Mouse (Mus musculus): ENCODE results near the gene Eif4enif1. TPM values are rescaled to one million over a fixed set of nuclear protein-coding genes. Genes with fewer than 3 reads are reported as not detected.

Eif4enif1 gene
- polyA plus RNA-seq, 1 experiment from 2014 or later = 58.1 TPM

GRCm38 (mm10) chr11:3235277-3235676, 33.1 kb downstream of the Eif4enif1 start:
- H3K27me3 ChIP-seq (ENCODE audit: insufficient read depth, low read length) = no peaks in the 10 kb centered on the region
- ATAC-seq (ENCODE audit: insufficient read depth) = no peak
- no peak overlapping the region for H3K4me3 ChIP-seq (ENCODE audit: low read depth, low read length)
- H3K4me2 ChIP-seq = no peak overlapping the region
- H3K9me3 ChIP-seq (ENCODE audit: low read depth, low read length) = no peaks in the 10 kb centered on the region
- WGBS = 77% methylated on average over 5 of the region's 5 CpGs
- peaks cover 84% of the 10 kb centered on the region for H3K36me3 ChIP-seq (ENCODE audit: insufficient read depth)
- DNase-seq = no peak
- no peak overlapping the region for H3K27ac ChIP-seq (ENCODE audit: low read depth)
- H3K9ac ChIP-seq = no peak overlapping the region
- TF ChIP-seq CTCF (IDR thresholded peaks at IDR 0.05; ENCODE audit: low read depth) = no peak
- H3K4me1 ChIP-seq (ENCODE audit: insufficient read depth) = no peaks in the 10 kb centered on the region

- Histone ChIP-seq H3K27me3 (ENCODE audit: insufficient read depth, low read length) (no peaks in the 10 kb centered on the region), H3K36me3 (ENCODE audit: insufficient read depth) (peaks cover 93% of the 10 kb centered on the region), H3K27ac (ENCODE audit: low read depth) (no peak overlapping the region), H3K9me3 (ENCODE audit: low read depth, low read length) (no peaks in the 10 kb centered on the region), H3K9ac (no peak overlapping the region), H3K4me2 (no peak overlapping the region), H3K4me1 (ENCODE audit: insufficient read depth) (no peaks in the 10 kb centered on the region), H3K4me3 (ENCODE audit: low read depth, low read length) (no peak overlapping the region)
- TF ChIP-seq CTCF (IDR thresholded peaks at IDR 0.05; ENCODE audit: low read depth) = no peak
- 90% methylated on average over 7 of the region's 7 CpGs for WGBS
- ATAC-seq (ENCODE audit: insufficient read depth) (no peak), DNase-seq (no peak)
Measured at GRCm38 (mm10) chr11:3242395-3242794, 40.2 kb downstream of the Eif4enif1 start.

DNA sequence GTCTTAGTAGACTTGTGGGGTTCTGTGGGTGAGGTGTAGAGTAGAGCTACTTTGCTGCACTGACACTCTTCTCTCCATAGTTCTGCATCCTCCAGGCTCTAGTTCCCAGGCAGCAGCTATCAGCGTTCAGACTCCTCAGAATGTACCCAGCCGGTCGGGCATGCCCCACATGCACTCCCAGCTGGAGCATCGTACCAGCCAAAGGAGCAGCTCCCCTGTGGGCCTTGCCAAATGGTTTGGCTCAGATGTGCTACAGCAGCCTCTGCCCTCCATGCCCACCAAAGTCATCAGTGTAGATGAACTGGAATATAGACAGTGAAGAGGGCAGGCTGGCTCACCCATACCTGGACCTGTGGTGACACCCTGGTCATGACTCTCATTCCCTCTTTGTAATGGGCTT, 41.6 kb downstream of the Eif4enif1 start:
- ATAC-seq (ENCODE audit: insufficient read depth) (no peak), DNase-seq (no peak)
- H3K27ac ChIP-seq (ENCODE audit: low read depth) = no peak overlapping the region
- H3K9me3 ChIP-seq (ENCODE audit: low read depth, low read length) = no peaks in the 10 kb centered on the region
- no peak overlapping the region for H3K4me2 ChIP-seq
- H3K36me3 ChIP-seq (ENCODE audit: insufficient read depth) = peaks cover 94% of the 10 kb centered on the region
- TF ChIP-seq CTCF (IDR thresholded peaks at IDR 0.05; ENCODE audit: low read depth) = no peak
- H3K4me3 ChIP-seq (ENCODE audit: low read depth, low read length) = no peak overlapping the region
- no peaks in the 10 kb centered on the region for H3K4me1 ChIP-seq (ENCODE audit: insufficient read depth)
- H3K9ac ChIP-seq = no peak overlapping the region
- 75% methylated on average over 4 of the region's 4 CpGs for WGBS
- no peaks in the 10 kb centered on the region for H3K27me3 ChIP-seq (ENCODE audit: insufficient read depth, low read length)

GRCm38 (mm10) chr11:3247387-3247786, 45.2 kb downstream of the Eif4enif1 start:
- Histone ChIP-seq H3K27ac (ENCODE audit: low read depth) (no peak overlapping the region), H3K9ac (no peak overlapping the region), H3K36me3 (ENCODE audit: insufficient read depth) (peaks cover 96% of the 10 kb centered on the region), H3K4me2 (no peak overlapping the region), H3K9me3 (ENCODE audit: low read depth, low read length) (no peaks in the 10 kb centered on the region), H3K4me1 (ENCODE audit: insufficient read depth) (no peaks in the 10 kb centered on the region), H3K27me3 (ENCODE audit: insufficient read depth, low read length) (no peaks in the 10 kb centered on the region), H3K4me3 (ENCODE audit: low read depth, low read length) (no peak overlapping the region)
- ATAC-seq (ENCODE audit: insufficient read depth) (no peak), DNase-seq (no peak)
- WGBS = 90% methylated on average over 2 of the region's 2 CpGs
- TF ChIP-seq CTCF (IDR thresholded peaks at IDR 0.05; ENCODE audit: low read depth) = no peak

- no peak overlapping the region for H3K9ac ChIP-seq
- H3K36me3 ChIP-seq (ENCODE audit: insufficient read depth) = peaks cover 93% of the 10 kb centered on the region
- H3K4me3 ChIP-seq (ENCODE audit: low read depth, low read length) = no peak overlapping the region
- no peak for TF ChIP-seq CTCF (IDR thresholded peaks at IDR 0.05; ENCODE audit: low read depth)
- DNase-seq = no peak
- H3K27me3 ChIP-seq (ENCODE audit: insufficient read depth, low read length) = no peaks in the 10 kb centered on the region
- no peak overlapping the region for H3K4me2 ChIP-seq
- ATAC-seq (ENCODE audit: insufficient read depth) = no peak
- no peaks in the 10 kb centered on the region for H3K9me3 ChIP-seq (ENCODE audit: low read depth, low read length)
- no peak overlapping the region for H3K27ac ChIP-seq (ENCODE audit: low read depth)
- no peaks in the 10 kb centered on the region for H3K4me1 ChIP-seq (ENCODE audit: insufficient read depth)
- WGBS = 86% methylated on average over 1 of the region's 1 CpGs
Measured at GRCm38 (mm10) chr11:3259537-3259936, 57.3 kb downstream of the Eif4enif1 start.

DNA sequence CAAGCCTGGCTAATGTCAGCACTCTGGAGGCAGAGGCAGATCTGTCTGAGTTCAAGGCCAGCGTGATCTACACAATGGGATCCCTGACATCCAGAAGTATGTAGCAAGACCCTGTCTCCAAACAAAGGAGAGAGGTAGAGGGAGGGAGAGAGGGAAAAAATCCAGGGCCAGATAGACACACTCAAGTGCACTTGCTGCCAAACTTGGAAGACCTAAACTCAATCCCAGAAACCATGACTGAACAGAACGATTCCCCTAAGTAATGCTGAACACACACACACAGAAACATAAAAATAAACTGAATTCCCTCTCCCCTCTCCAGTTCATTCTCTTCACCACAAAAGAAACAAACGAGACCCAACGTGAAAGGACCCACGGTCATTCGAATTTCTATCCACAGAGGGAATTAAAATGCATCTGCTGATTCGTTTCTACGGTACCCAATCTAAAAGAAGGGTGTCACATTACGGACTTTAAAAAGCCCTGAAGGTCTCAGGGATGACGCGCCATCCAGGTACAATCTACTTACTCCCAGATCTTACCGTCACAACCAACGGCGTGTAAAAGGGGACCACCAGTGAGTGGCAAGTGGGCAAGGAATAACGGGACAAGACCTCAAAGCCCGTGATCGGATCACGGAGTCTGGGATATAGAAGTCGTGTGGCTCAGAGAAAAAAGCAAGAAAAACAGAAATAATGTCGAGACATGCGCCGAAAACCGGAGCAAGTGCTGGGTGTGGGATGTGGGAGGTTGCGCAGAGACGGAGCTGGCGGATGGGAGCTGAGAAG, 63.3 kb downstream of the Eif4enif1 start:
- Histone ChIP-seq H3K9ac (peak overlapping the region; percentile 87), H3K27me3 (ENCODE audit: insufficient read depth, low read length) (no peaks in the 10 kb centered on the region), H3K36me3 (ENCODE audit: insufficient read depth) (peaks cover 39% of the 10 kb centered on the region), H3K4me1 (ENCODE audit: insufficient read depth) (no peaks in the 10 kb centered on the region), H3K4me2 (peak overlapping the region; percentile 76), H3K9me3 (ENCODE audit: low read depth, low read length) (no peaks in the 10 kb centered on the region), H3K27ac (ENCODE audit: low read depth) (peak overlapping the region; percentile 88), H3K4me3 (ENCODE audit: low read depth, low read length) (peak overlapping the region; percentile 64)
- 1% methylated on average over 26 of the region's 26 CpGs for WGBS
- ATAC-seq (ENCODE audit: insufficient read depth) = peak; percentile 4
- peak; percentile 65 for DNase-seq
- TF ChIP-seq CTCF (IDR thresholded peaks at IDR 0.05; ENCODE audit: low read depth) = no peak

- peak; percentile 99 for ATAC-seq (ENCODE audit: insufficient read depth)
- Histone ChIP-seq H3K4me1 (ENCODE audit: insufficient read depth) (no peaks in the 10 kb centered on the region), H3K4me2 (peak within 1 kb of the TSS; percentile 76), H3K36me3 (ENCODE audit: insufficient read depth) (peaks cover 33% of the 10 kb centered on the region), H3K4me3 (ENCODE audit: low read depth, low read length) (peak within 1 kb of the TSS; percentile 64), H3K9ac (peak within 1 kb of the TSS; percentile 87), H3K9me3 (ENCODE audit: low read depth, low read length) (no peaks in the 10 kb centered on the region), H3K27me3 (ENCODE audit: insufficient read depth, low read length) (no peaks in the 10 kb centered on the region), H3K27ac (ENCODE audit: low read depth) (peak within 1 kb of the TSS; percentile 88)
- WGBS = under 1% methylated on average over 72 of the region's 72 CpGs
- DNase-seq = peak; percentile 99
- no peak for TF ChIP-seq CTCF (IDR thresholded peaks at IDR 0.05; ENCODE audit: low read depth)
Measured at GRCm38 (mm10) chr11:3266079-3266685, 64.0 kb downstream of the Eif4enif1 start, which contains the start of gene Drg1. TSS of gene Drg1 (minus strand) at chr11:3266415.

Data from lung, embryonic 14.5 days (tissue).